Mouse (Mus musculus): ENCODE measurements around the gene Dennd4c. TPM values are rescaled to one million over a fixed set of nuclear protein-coding genes. Genes with fewer than 3 reads are reported as not detected.
A peak's percentile ranks its signal among the peaks of the same experiment; 100 is the strongest.

Dennd4c gene
- polyA plus RNA-seq, 1 experiment from 2014 or later: 1.9 TPM

GRCm38 (mm10) chr4:86721856-86722358 lies 26.4 kb upstream of the Dennd4c start:
- WGBS (ENCODE audit: insufficient replicate concordance): 60% methylated on average over 8 of the region's 8 CpGs
- H3K9ac ChIP-seq: no peak overlapping the region
- no peak overlapping the region for H3K27ac ChIP-seq (replicated peaks)
- H3K27me3 ChIP-seq: no peaks in the 10 kb centered on the region
- H3K4me1 ChIP-seq (replicated peaks): peaks cover 11% of the 10 kb centered on the region
- no peak overlapping the region for H3K4me3 ChIP-seq (replicated peaks)
- H3K36me3 ChIP-seq (replicated peaks): no peaks in the 10 kb centered on the region
- no peak overlapping the region for H3K4me2 ChIP-seq
- no peak for ATAC-seq (ENCODE audit: insufficient read depth)
- no peaks in the 10 kb centered on the region for H3K9me3 ChIP-seq (replicated peaks)

GRCm38 (mm10) chr4:86725175-86725574 lies 23.2 kb upstream of the Dennd4c start:
- H3K4me3 ChIP-seq (replicated peaks): no peak overlapping the region
- H3K36me3 ChIP-seq (replicated peaks): no peaks in the 10 kb centered on the region
- no peak overlapping the region; the same call in 1 of the 2 replicates for H3K27ac ChIP-seq (replicated peaks)
- H3K9me3 ChIP-seq (replicated peaks): no peaks in the 10 kb centered on the region
- H3K9ac ChIP-seq: no peak overlapping the region
- peak; percentile 57; the same call in 1 of the 2 replicates for ATAC-seq (ENCODE audit: insufficient read depth)
- H3K4me2 ChIP-seq: peak overlapping the region; percentile 39
- H3K27me3 ChIP-seq: no peaks in the 10 kb centered on the region
- WGBS (ENCODE audit: insufficient replicate concordance): 8% methylated on average over 4 of the region's 4 CpGs
- H3K4me1 ChIP-seq (replicated peaks): peaks cover 16% of the 10 kb centered on the region

DNA sequence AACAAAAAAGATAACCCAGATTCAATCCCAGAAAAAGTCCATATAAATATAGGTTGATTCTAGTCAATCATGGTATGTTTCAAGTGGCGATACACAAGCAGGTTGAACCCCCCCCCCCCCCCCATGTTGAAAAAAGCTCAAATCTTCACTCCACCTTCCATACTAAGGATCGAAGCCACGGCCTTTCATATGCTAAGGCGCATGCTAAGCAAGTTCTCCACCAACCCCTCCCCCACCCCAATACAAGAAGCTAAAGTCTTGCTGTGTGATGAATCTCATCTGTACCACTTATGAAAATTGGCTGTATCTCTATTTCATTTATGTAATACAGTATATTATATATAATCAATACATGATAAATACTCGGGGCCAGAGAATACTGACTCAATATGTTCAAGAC lies 22.2 kb upstream of the Dennd4c start:
- H3K4me2 ChIP-seq: no peak overlapping the region
- no peak for ATAC-seq (ENCODE audit: insufficient read depth)

DNA sequence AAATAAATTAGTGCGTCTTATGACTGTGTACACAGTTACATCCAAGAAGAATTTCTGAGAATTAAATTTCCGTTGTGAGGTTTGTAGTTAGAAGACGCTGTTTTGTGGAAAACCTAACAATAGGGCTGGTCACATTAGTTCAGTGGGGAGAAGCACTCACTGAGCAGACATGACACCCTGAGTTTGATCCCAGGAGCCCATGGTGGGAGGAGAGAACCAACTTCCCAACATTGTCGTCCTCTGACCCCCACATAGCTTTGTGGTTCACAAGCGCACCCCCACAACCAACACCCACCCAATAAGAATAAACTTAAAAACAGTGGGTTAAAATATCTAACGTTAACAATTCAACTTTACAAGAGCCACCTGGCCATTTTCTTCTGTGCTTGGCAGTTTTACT lies 18.5 kb upstream of the Dennd4c start:
- Histone ChIP-seq H3K4me2 (no peak overlapping the region), H3K9me3 (replicated peaks) (no peaks in the 10 kb centered on the region), H3K27me3 (no peaks in the 10 kb centered on the region), H3K4me1 (replicated peaks) (peaks cover 15% of the 10 kb centered on the region), H3K27ac (replicated peaks) (no peak overlapping the region), H3K36me3 (replicated peaks) (no peaks in the 10 kb centered on the region), H3K9ac (no peak overlapping the region), H3K4me3 (replicated peaks) (no peak overlapping the region)
- 72% methylated on average over 6 of the region's 6 CpGs for WGBS (ENCODE audit: insufficient replicate concordance)
- no peak for ATAC-seq (ENCODE audit: insufficient read depth)

More for the DNA sequence above, 22.2 kb upstream of the Dennd4c start:
- H3K36me3 ChIP-seq (replicated peaks): no peaks in the 10 kb centered on the region
- H3K4me1 ChIP-seq (replicated peaks): peaks cover 16% of the 10 kb centered on the region
- H3K9me3 ChIP-seq (replicated peaks): no peaks in the 10 kb centered on the region
- no peak overlapping the region for H3K27ac ChIP-seq (replicated peaks)
- WGBS (ENCODE audit: insufficient replicate concordance): 78% methylated on average over 5 of the region's 5 CpGs
- H3K9ac ChIP-seq: no peak overlapping the region
- H3K27me3 ChIP-seq: no peaks in the 10 kb centered on the region
- H3K4me3 ChIP-seq (replicated peaks): no peak overlapping the region

DNA sequence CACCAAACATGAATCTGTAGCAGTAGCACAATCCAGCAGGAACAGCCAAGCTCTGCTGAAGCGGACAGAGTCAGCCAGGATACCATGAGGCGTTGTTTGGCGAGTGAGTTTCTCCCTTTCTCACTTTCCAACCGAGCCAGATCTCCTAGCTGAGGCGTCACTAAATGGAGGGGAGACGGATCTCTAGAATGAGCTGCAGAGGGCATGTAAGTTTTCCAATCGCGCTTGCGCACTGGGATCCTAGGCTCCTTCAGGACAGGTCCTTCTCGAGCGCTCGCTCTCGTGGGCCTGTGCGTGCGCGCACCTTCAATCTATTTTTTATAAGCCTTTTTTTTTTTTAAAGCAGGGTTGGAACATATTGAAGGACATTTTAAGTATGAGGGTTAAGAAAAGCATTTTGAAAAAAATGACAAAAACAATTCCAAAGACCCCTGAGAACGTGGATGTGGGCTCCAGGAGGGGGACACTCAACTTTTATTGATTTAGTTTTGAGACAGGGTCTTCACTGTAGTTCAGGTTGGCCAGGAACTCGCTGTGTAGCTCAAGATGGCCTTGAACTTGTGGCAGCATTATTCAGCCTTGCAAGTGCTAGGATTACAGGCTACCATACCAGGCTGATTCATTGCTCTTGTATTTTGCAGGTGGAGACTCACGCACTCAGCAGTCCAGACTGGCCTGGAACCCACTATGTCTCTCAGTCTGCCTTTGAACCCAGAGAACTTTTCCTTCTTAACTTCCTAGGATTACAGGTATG lies 14.1 kb upstream of the Dennd4c start:
- ATAC-seq (ENCODE audit: insufficient read depth): no peak
- 82% methylated on average over 19 of the region's 19 CpGs for WGBS (ENCODE audit: insufficient replicate concordance)
- Histone ChIP-seq H3K4me2 (no peak overlapping the region), H3K9me3 (replicated peaks) (no peaks in the 10 kb centered on the region), H3K36me3 (replicated peaks) (no peaks in the 10 kb centered on the region), H3K4me3 (replicated peaks) (no peak overlapping the region), H3K27ac (replicated peaks) (no peak overlapping the region), H3K9ac (no peak overlapping the region), H3K27me3 (no peaks in the 10 kb centered on the region), H3K4me1 (replicated peaks) (peaks cover 10% of the 10 kb centered on the region)

DNA sequence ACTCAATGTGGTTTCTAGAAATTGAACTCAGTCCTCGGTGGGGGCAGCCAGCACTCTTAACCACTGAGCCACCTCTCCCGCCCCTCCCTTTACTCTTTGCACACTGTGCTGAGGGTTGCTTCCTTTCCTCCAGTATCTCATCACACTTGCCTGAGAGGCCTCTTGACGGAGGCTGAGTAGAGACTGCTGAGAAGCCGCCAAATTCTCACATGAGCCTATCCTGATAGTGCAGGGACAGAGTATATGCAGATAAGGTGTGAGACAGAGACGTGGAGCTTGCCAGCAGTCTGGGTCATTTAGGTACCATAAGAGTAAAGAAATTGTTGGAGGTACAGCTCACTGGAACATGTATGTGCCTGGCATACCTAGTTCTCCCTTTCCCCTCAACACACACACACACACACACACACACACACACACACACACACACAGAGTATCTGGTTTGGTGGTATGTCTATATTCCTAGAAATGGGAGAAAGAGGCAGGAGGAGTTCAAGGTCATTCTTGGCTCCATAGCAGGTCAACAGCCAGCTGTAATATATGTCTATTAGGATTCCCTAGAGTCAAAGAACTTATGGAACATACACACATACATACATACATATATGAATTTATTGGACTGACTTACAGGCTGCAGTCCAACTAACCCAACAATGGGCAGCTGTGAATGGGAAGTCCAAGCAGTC lies 8.9 kb upstream of the Dennd4c start:
- WGBS (ENCODE audit: insufficient replicate concordance): 14% methylated on average over 5 of the region's 5 CpGs
- Histone ChIP-seq H3K4me1 (replicated peaks) (peaks cover 18% of the 10 kb centered on the region), H3K4me2 (peak overlapping the region; percentile 19; the same call in 1 of the 2 replicates), H3K36me3 (replicated peaks) (no peaks in the 10 kb centered on the region), H3K27me3 (no peaks in the 10 kb centered on the region), H3K4me3 (replicated peaks) (no peak overlapping the region), H3K27ac (replicated peaks) (no peak overlapping the region; the same call in 1 of the 2 replicates), H3K9ac (no peak overlapping the region), H3K9me3 (replicated peaks) (no peaks in the 10 kb centered on the region)
- ATAC-seq (ENCODE audit: insufficient read depth): peak; percentile 97

DNA sequence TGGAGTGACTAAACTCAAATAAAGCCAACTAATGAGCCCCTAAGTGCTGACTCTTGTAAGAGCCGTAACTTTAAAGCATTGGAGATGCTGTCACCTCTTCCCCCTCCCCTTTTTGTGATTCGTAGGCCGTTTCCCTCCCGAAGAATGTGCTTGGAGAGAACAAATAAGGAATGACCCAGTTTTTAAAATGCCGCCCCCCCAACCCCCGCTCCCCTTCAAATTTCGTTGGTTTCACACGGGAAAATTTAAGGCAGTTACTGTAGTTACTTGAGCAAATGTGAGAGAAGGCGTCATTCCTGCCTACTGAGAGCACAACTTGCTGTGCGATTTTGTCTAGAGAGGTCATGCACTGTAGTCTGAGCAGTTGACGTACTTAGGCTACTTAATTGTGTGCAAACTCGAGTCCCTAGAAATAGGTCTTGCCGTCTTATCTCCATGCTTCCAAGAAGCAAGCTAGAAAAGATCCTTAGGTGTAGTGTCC lies 1.0 kb downstream of the Dennd4c start:
- Histone ChIP-seq H3K4me1 (replicated peaks) (peaks cover 52% of the 10 kb centered on the region), H3K27ac (replicated peaks) (peak overlapping the region; percentile 86; the same call in 1 of the 2 replicates), H3K36me3 (replicated peaks) (no peaks in the 10 kb centered on the region), H3K4me3 (replicated peaks) (peak overlapping the region; percentile 94), H3K4me2 (peak overlapping the region; percentile 96), H3K27me3 (no peaks in the 10 kb centered on the region), H3K9ac (peak overlapping the region; percentile 96), H3K9me3 (replicated peaks) (no peaks in the 10 kb centered on the region)
- ATAC-seq (ENCODE audit: insufficient read depth): no peak
- WGBS (ENCODE audit: insufficient replicate concordance): 2% methylated on average over 13 of the region's 13 CpGs

DNA sequence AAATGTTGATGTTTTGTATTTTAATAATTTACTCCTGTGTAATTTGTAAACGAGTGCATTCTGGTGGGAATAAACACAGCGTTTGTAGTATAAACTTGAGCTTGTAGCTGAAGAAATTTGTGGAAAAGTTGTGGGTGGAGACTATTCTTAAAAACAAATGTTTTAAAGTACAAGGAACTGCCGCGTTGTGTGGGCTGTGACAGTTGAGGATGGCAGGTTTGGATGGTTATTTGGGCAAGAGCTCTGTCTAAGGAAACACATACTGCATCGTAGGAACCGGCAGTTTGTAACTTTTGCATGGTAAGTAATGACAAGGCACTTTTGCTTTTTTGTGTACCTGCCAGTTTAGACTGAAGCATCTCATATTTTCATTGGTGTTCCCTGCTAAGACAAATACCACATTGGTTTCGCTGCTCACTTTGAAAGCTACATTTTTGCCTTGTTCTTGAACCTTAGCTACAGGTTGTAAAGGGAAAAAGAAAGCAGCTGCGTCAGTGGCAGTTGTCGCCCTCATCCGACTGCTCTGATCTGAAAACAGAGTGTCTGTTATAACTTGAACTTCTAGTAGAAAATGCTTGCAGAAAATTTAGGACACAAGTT lies 2.1 kb downstream of the Dennd4c start:
- Histone ChIP-seq H3K36me3 (replicated peaks) (no peaks in the 10 kb centered on the region), H3K27ac (replicated peaks) (no peak overlapping the region), H3K27me3 (no peaks in the 10 kb centered on the region), H3K4me3 (replicated peaks) (no peak overlapping the region), H3K4me2 (peak overlapping the region; percentile 96), H3K4me1 (replicated peaks) (peaks cover 52% of the 10 kb centered on the region), H3K9me3 (replicated peaks) (no peaks in the 10 kb centered on the region), H3K9ac (no peak overlapping the region)
- WGBS (ENCODE audit: insufficient replicate concordance): 48% methylated on average over 10 of the region's 10 CpGs
- no peak for ATAC-seq (ENCODE audit: insufficient read depth)

- no peak overlapping the region for H3K4me2 ChIP-seq
- no peak for ATAC-seq (ENCODE audit: insufficient read depth)
- no peak overlapping the region for H3K9ac ChIP-seq
- no peaks in the 10 kb centered on the region for H3K36me3 ChIP-seq (replicated peaks)
- H3K27ac ChIP-seq (replicated peaks): no peak overlapping the region
- H3K9me3 ChIP-seq (replicated peaks): no peaks in the 10 kb centered on the region
- H3K4me3 ChIP-seq (replicated peaks): no peak overlapping the region
- H3K4me1 ChIP-seq (replicated peaks): no peaks in the 10 kb centered on the region
- no peaks in the 10 kb centered on the region for H3K27me3 ChIP-seq
Measured at GRCm38 (mm10) chr4:86764307-86764706, 16.0 kb downstream of the Dennd4c start.

GRCm38 (mm10) chr4:86777587-86777986 lies 29.2 kb downstream of the Dennd4c start:
- Histone ChIP-seq H3K9me3 (replicated peaks) (no peaks in the 10 kb centered on the region), H3K4me1 (replicated peaks) (no peaks in the 10 kb centered on the region), H3K27me3 (no peaks in the 10 kb centered on the region), H3K9ac (no peak overlapping the region), H3K4me3 (replicated peaks) (no peak overlapping the region), H3K27ac (replicated peaks) (no peak overlapping the region), H3K36me3 (replicated peaks) (peaks cover 19% of the 10 kb centered on the region), H3K4me2 (no peak overlapping the region)
- 83% methylated on average over 9 of the region's 9 CpGs for WGBS (ENCODE audit: insufficient replicate concordance)
- ATAC-seq (ENCODE audit: insufficient read depth): no peak

DNA sequence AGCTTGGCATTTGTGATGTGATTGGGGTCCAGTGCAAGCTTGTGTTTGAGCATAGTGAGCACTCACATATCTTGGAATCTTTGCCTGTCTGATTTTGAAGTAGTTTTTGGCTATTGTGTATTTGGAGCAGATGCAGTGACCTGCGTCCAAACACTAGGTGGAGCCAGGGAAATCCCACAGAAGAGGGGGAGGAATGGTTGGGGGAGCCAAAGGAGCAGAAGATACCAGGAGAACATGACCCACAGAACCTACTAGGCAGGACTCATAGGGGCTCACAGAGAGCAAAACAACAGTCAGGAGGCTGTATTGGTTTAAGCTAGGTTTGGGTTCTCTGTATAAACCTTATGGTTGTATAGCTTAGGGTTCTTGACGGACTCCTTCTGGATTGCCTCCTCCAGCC lies 62.2 kb downstream of the Dennd4c start:
- no peak overlapping the region for H3K9ac ChIP-seq
- H3K27ac ChIP-seq (replicated peaks): no peak overlapping the region
- no peaks in the 10 kb centered on the region for H3K4me1 ChIP-seq (replicated peaks)
- H3K27me3 ChIP-seq: no peaks in the 10 kb centered on the region
- H3K4me3 ChIP-seq (replicated peaks): no peak overlapping the region
- H3K9me3 ChIP-seq (replicated peaks): no peaks in the 10 kb centered on the region
- H3K4me2 ChIP-seq: no peak overlapping the region
- H3K36me3 ChIP-seq (replicated peaks): peaks cover 12% of the 10 kb centered on the region
- WGBS (ENCODE audit: insufficient replicate concordance): 60% methylated on average over 2 of the region's 2 CpGs
- no peak for ATAC-seq (ENCODE audit: insufficient read depth)
